Mouse (Mus musculus) MEL (cell line): ENCODE results near the gene Batf3. TPM values are rescaled to one million over a fixed set of nuclear protein-coding genes. Genes with fewer than 3 reads are reported as not detected.

Experiments used
- DNase-seq: peaks from one replicate; pipeline ENCODE4 v3.0.0; 2011; ENCODE audit warnings: low read depth, low spot score
- H3K27ac ChIP-seq: 2 replicates; pipeline ENCODE4 v1.5.1; 2012; ENCODE audit warnings: low read depth, mild to moderate bottlenecking, control low read depth, low read length, moderate library complexity; ENCODE audit not compliant: control insufficient read depth
- H3K27me3 ChIP-seq, 2 experiments: fragments of 150-350 bp in 1 of 2; sonication (generic) in 1 of 2; 2 replicates each; pipeline ENCODE4 v1.6.1; 2012; ENCODE audit warnings: low read length in 2 of 2, mild to moderate bottlenecking in 2 of 2, improper control_type of control experiment in 1 of 2, moderate library complexity in 1 of 2; ENCODE audit not compliant: insufficient read depth in 2 of 2, control insufficient read depth in 1 of 2
- H3K36me3 ChIP-seq, 2 experiments: 2 replicates each; pipeline ENCODE4 v1.6.1; 2012 to 2014; ENCODE audit warnings: low read length in 2 of 2, improper control_type of control experiment in 1 of 2, inconsistent platforms in 1 of 2, mild to moderate bottlenecking in 1 of 2; ENCODE audit not compliant: insufficient read depth in 2 of 2, control insufficient read depth in 1 of 2
- H3K4me1 ChIP-seq, 2 experiments: fragments of 150-350 bp in 1 of 2; sonication (generic) in 1 of 2; 2 replicates each; pipeline ENCODE4 v1.6.1; 2012; ENCODE audit warnings: low read length in 2 of 2, improper control_type of control experiment in 1 of 2, mild to moderate bottlenecking in 1 of 2; ENCODE audit not compliant: insufficient read depth in 2 of 2, control insufficient read depth in 1 of 2
- H3K4me3 ChIP-seq, 2 experiments: fragments of 150-350 bp in 1 of 2; sonication (generic) in 1 of 2; 2 replicates each; pipeline ENCODE4 v1.5.1; 2012; ENCODE audit warnings: low read depth in 2 of 2, low read length in 2 of 2, mild to moderate bottlenecking in 2 of 2, moderate library complexity in 2 of 2, control low read depth in 1 of 2, improper control_type of control experiment in 1 of 2; ENCODE audit not compliant: control insufficient read depth in 1 of 2, insufficient read depth in 1 of 2
- H3K79me2 ChIP-seq: 2 replicates; pipeline ENCODE4 v1.6.1; 2012; ENCODE audit warnings: mild to moderate bottlenecking, low read length, moderate library complexity; ENCODE audit not compliant: control insufficient read depth, poor library complexity, insufficient read depth
- H3K9ac ChIP-seq: 2 replicates; pipeline ENCODE4 v1.6.1; 2012; ENCODE audit warnings: low read depth, mild to moderate bottlenecking, control low read depth, low read length, moderate library complexity; ENCODE audit not compliant: control insufficient read depth, poor library complexity, severe bottlenecking
- H3K9me3 ChIP-seq: fragments of 150-350 bp; sonication (generic); replicated peaks from 2 replicates; pipeline ENCODE4 v1.6.1; 2012; ENCODE audit warnings: mild to moderate bottlenecking, low read length, improper control_type of control experiment, moderate library complexity; ENCODE audit not compliant: insufficient read depth
- BHLHE40 ChIP-seq: IDR thresholded peaks from 2 replicates; pipeline ENCODE4 v1.6.1; 2012; ENCODE audit warnings: low read depth, mild to moderate bottlenecking, inconsistent platforms, low read length, improper control_type of control experiment, borderline replicate concordance
- CHD1 ChIP-seq: IDR thresholded peaks from 2 replicates; pipeline ENCODE4 v1.6.1; 2012; ENCODE audit warnings: low read depth, mild to moderate bottlenecking, inconsistent platforms, low read length, improper control_type of control experiment
- CHD2 ChIP-seq: IDR thresholded peaks from 2 replicates; pipeline ENCODE4 v1.6.1; 2011; ENCODE audit warnings: low read length, improper control_type of control experiment
- E2F4 ChIP-seq: IDR thresholded peaks from 2 replicates; pipeline ENCODE4 v1.6.1; 2011; ENCODE audit warnings: low read depth, low read length, improper control_type of control experiment, borderline replicate concordance
- ELF1 ChIP-seq: IDR thresholded peaks from 2 replicates; pipeline ENCODE4 v1.6.1; 2014; ENCODE audit warnings: low read depth, mild to moderate bottlenecking, inconsistent platforms, low read length, improper control_type of control experiment, moderate library complexity
- ETS1 ChIP-seq: IDR thresholded peaks from 2 replicates; pipeline ENCODE4 v1.6.1; 2012; ENCODE audit warnings: low read depth, mild to moderate bottlenecking, inconsistent platforms, low read length, improper control_type of control experiment, moderate library complexity
- GABPA ChIP-seq: IDR thresholded peaks from 2 replicates; pipeline ENCODE4 v1.6.1; 2012; ENCODE audit warnings: low read depth, mild to moderate bottlenecking, inconsistent platforms, low read length, improper control_type of control experiment, moderate library complexity
- HCFC1 ChIP-seq: IDR thresholded peaks from 2 replicates; pipeline ENCODE4 v1.6.1; 2012; ENCODE audit warnings: low read depth, mild to moderate bottlenecking, inconsistent platforms, low read length, improper control_type of control experiment, moderate library complexity
- JUND ChIP-seq: IDR thresholded peaks from 2 replicates; pipeline ENCODE4 v1.6.1; 2011; ENCODE audit warnings: low read depth, mild to moderate bottlenecking, improper control_type of control experiment, low read length
- KAT2A ChIP-seq: conservative IDR thresholded peaks from 2 replicates; pipeline ENCODE4 v1.6.1; 2012; ENCODE audit warnings: low read depth, low read length, improper control_type of control experiment, inconsistent platforms
- MAFK ChIP-seq: IDR thresholded peaks from 2 replicates; pipeline ENCODE4 v1.6.1; 2011; ENCODE audit warnings: low read depth, mild to moderate bottlenecking, low read length, improper control_type of control experiment, borderline replicate concordance
- MAX ChIP-seq: IDR thresholded peaks from 2 replicates; pipeline ENCODE4 v1.6.1; 2011; ENCODE audit warnings: low read length, improper control_type of control experiment
- MAZ ChIP-seq: IDR thresholded peaks from 2 replicates; pipeline ENCODE4 v1.6.1; 2012; ENCODE audit warnings: low read depth, mild to moderate bottlenecking, inconsistent platforms, low read length, improper control_type of control experiment
- MEF2A ChIP-seq: IDR thresholded peaks from 2 replicates; pipeline ENCODE4 v1.6.1; 2014; ENCODE audit warnings: low read depth, mild to moderate bottlenecking, inconsistent platforms, low read length, improper control_type of control experiment; ENCODE audit not compliant: poor library complexity, insufficient replicate concordance, severe bottlenecking; ENCODE audit errors: extremely low read depth
- MXI1 ChIP-seq: IDR thresholded peaks from 2 replicates; pipeline ENCODE4 v1.6.1; 2011; ENCODE audit warnings: mild to moderate bottlenecking, low read depth, low read length, improper control_type of control experiment
- MYB ChIP-seq: IDR thresholded peaks from 2 replicates; pipeline ENCODE4 v1.6.1; 2011; ENCODE audit warnings: mild to moderate bottlenecking, low read depth, low read length, improper control_type of control experiment
- MYC ChIP-seq: IDR thresholded peaks from 2 replicates; pipeline ENCODE4 v1.6.1; 2011; ENCODE audit warnings: low read depth, mild to moderate bottlenecking, low read length, improper control_type of control experiment, moderate library complexity
- POLR2A ChIP-seq, 2 experiments: IDR thresholded peaks; 2 replicates each; pipeline ENCODE4 v1.6.1; 2011 to 2012; ENCODE audit warnings: low read length in 2 of 2, mild to moderate bottlenecking in 2 of 2, control low read depth in 1 of 2, improper control_type of control experiment in 1 of 2, low read depth in 1 of 2, moderate library complexity in 1 of 2; ENCODE audit not compliant: control insufficient read depth in 1 of 2, insufficient read depth in 1 of 2, poor library complexity in 1 of 2
- POLR2AphosphoS2 ChIP-seq: IDR thresholded peaks from 2 replicates; pipeline ENCODE4 v1.6.1; 2011; ENCODE audit warnings: low read length, improper control_type of control experiment
- POLR2AphosphoS5 ChIP-seq: IDR thresholded peaks from 2 replicates; pipeline ENCODE4 v1.6.1; 2012; ENCODE audit warnings: low read depth, borderline replicate concordance, mild to moderate bottlenecking, inconsistent platforms, low read length, moderate library complexity, mixed read lengths
- RAD21 ChIP-seq: IDR thresholded peaks from 2 replicates; pipeline ENCODE4 v1.6.1; 2011; ENCODE audit warnings: mild to moderate bottlenecking, low read depth, low read length, improper control_type of control experiment
- SIN3A ChIP-seq: IDR thresholded peaks from 2 replicates; pipeline ENCODE4 v1.6.1; 2012; ENCODE audit warnings: low read length, improper control_type of control experiment, inconsistent platforms
- SMC3 ChIP-seq: IDR thresholded peaks from 2 replicates; pipeline ENCODE4 v1.6.1; 2011; ENCODE audit warnings: low read depth, low read length, improper control_type of control experiment
- TAL1 ChIP-seq: IDR thresholded peaks from 2 replicates; pipeline ENCODE4 v1.6.1; 2012; ENCODE audit warnings: mild to moderate bottlenecking, inconsistent platforms, low read length, moderate library complexity, mixed read lengths
- TBP ChIP-seq: IDR thresholded peaks from 2 replicates; pipeline ENCODE4 v1.8.0; 2011; ENCODE audit warnings: low read depth, low read length, improper control_type of control experiment
- TCF12 ChIP-seq: IDR thresholded peaks from 2 replicates; pipeline ENCODE4 v1.6.1; 2014; ENCODE audit warnings: low read depth, mild to moderate bottlenecking, inconsistent platforms, low read length, improper control_type of control experiment, moderate library complexity
- UBTF ChIP-seq: IDR thresholded peaks from 2 replicates; pipeline ENCODE4 v1.6.1; 2012; ENCODE audit warnings: low read depth, mild to moderate bottlenecking, inconsistent platforms, low read length, improper control_type of control experiment, moderate library complexity, borderline replicate concordance; ENCODE audit not compliant: insufficient read depth
- USF1 ChIP-seq: IDR thresholded peaks from 2 replicates; pipeline ENCODE4 v1.6.1; 2014; ENCODE audit warnings: low read depth, mild to moderate bottlenecking, inconsistent platforms, low read length, improper control_type of control experiment, moderate library complexity
- USF2 ChIP-seq, 2 experiments: IDR thresholded peaks; 2 replicates each; pipeline ENCODE4 v1.6.1; 2011 to 2012; ENCODE audit warnings: improper control_type of control experiment in 2 of 2, low read length in 2 of 2, borderline replicate concordance in 1 of 2, inconsistent platforms in 1 of 2, low read depth in 1 of 2, mild to moderate bottlenecking in 1 of 2; ENCODE audit not compliant: insufficient read depth in 1 of 2
- ZC3H11A ChIP-seq: IDR thresholded peaks from 2 replicates; pipeline ENCODE4 v1.6.1; 2012; ENCODE audit warnings: low read depth, mild to moderate bottlenecking, inconsistent platforms, low read length, improper control_type of control experiment
- ZKSCAN1 ChIP-seq: IDR thresholded peaks from 2 replicates; pipeline ENCODE4 v1.6.1; 2012; ENCODE audit warnings: low read depth, mild to moderate bottlenecking, inconsistent platforms, low read length, improper control_type of control experiment, moderate library complexity
- ZNF384 ChIP-seq: IDR thresholded peaks from 2 replicates; pipeline ENCODE4 v1.6.1; 2012; ENCODE audit warnings: low read depth, mild to moderate bottlenecking, inconsistent platforms, low read length, improper control_type of control experiment
- polyA plus RNA-seq, 2 experiments: library from polyadenylated mRNA; stranded (reverse) in 1 of 2; unstranded in 1 of 2; fragments of >175 nt in 1 of 2; fragments of >200 nt in 1 of 2; gene quantifications; 2 replicates each; pipeline versions ENCODE4 v1.2.1 to v1.2.4; 2012; ENCODE audit warnings: low replicate concordance in 2 of 2, low read depth in 1 of 2; ENCODE audit not compliant: insufficient read length in 2 of 2, insufficient read depth in 1 of 2, missing spikeins in 1 of 2
- total RNA-seq: library from RNA; depleted of rRNA; stranded (reverse); fragments of 300-350 nt; gene quantifications from 2 replicates; pipeline ENCODE4 v1.2.3, GENCODE M21; 2012

The Batf3 gene
- total and polyA plus RNA-seq, 3 experiments, result 1.5 to 2.4 TPM; not detected in 1

DNA sequence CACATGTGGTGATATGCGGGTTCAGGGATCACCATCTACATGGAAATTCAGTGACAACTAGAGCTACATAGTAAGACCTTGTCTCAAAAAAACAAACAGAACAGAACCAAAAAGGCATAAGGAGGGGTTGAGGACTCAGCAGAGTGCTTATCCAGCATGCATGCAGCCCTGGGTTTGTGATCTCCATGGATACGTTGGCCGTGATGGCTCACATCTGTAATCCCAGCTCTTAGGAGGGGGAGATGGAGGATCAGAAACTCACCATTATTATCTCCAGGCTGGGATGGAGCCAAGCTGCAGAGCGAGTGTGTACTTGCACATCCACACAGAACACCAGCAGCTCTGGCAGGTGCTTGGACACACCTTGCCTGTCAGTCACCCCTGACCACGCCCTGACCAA, 34.6 kb downstream of the Batf3 start:
- H3K79me2 ChIP-seq, result no peaks in the 10 kb centered on the region
- no peak overlapping the region for H3K27ac ChIP-seq
- peak; percentile 19 for DNase-seq
- TF ChIP-seq KAT2A (no peak), TBP (no peak)
- H3K4me1 ChIP-seq, result peaks cover 12 to 26% of the 10 kb centered on the region in 2 experiments
- H3K9me3 ChIP-seq, result no peaks in the 10 kb centered on the region
- H3K36me3 ChIP-seq, result peaks cover 0 to 17% of the 10 kb centered on the region in 2 experiments; a peak in 2 of 4 replicates
- 0 out of 4 replicates have a peak overlapping the region, but pooled peaks of 1 of the 2 experiments have one; percentile 36 for H3K4me3 ChIP-seq
- no peaks in the 10 kb centered on the region for H3K27me3 ChIP-seq
- no peak overlapping the region; the same call in 1 of the 2 replicates for H3K9ac ChIP-seq

DNA sequence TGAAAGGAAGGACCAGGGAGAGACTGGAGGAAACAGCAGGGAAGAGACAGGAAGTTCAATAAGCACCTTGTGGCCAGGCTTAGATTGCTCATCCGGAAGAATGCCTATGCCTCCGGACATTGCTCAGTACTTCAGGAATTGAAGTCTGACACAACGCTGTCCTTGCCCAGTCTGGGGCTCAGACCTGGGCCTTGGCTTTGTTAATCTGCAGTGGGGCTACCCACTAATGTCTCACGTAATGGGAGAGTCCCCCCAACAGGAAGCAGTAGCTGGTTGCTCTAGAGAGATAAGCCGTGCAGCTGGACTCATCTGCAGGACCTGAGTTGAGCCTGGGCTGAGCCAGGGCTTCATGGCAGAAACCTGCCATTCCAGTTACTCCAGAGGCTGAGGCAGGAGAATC, 35.3 kb downstream of the Batf3 start:
- peaks cover 12 to 28% of the 10 kb centered on the region in 2 experiments for H3K4me1 ChIP-seq
- TF ChIP-seq KAT2A (no peak), GABPA (no peak), HCFC1 (0 out of 2 replicates have a peak, but pooled peaks have one; percentile 25), MYC (no peak), ZKSCAN1 (no peak), ZC3H11A (no peak), ETS1 (peak; percentile 84), BHLHE40 (no peak), CHD2 (no peak), TAL1 (peak; percentile 87), ZNF384 (no peak), JUND (no peak), MEF2A (no peak), POLR2A (IDR thresholded peaks at IDR 0.05; ENCODE audit: control insufficient read depth in 1 of 2, insufficient read depth in 1 of 2, low read depth in 1 of 2, low read length in 2 of 2, poor library complexity in 1 of 2) (no peak), UBTF (no peak), MYB (no peak), SMC3 (no peak), ELF1 (peak; percentile 30; the same call in 1 of the 2 replicates), E2F4 (no peak), MAFK (0 out of 2 replicates have a peak, but pooled peaks have one; percentile 19), POLR2AphosphoS5 (no peak), TCF12 (peak; percentile 91), POLR2AphosphoS2 (no peak), RAD21 (no peak), USF2 (IDR thresholded peaks at IDR 0.05; ENCODE audit: borderline replicate concordance in 1 of 2, insufficient read depth in 1 of 2, low read depth in 1 of 2, low read length in 2 of 2) (no peak), CHD1 (no peak), USF1 (no peak), MAZ (peak; percentile 60; the same call in 1 of the 2 replicates), MAX (no peak), MXI1 (no peak), SIN3A (no peak)

More for the DNA sequence above, 35.3 kb downstream of the Batf3 start:
- Histone ChIP-seq H3K79me2 (no peaks in the 10 kb centered on the region), H3K27me3 (no peaks in the 10 kb centered on the region), H3K9me3 (no peaks in the 10 kb centered on the region), H3K27ac (peak overlapping the region; percentile 43), H3K9ac (peak overlapping the region; percentile 40), H3K4me3 (peak overlapping the region; percentile 29 to 36), H3K36me3 (peaks cover 0 to 17% of the 10 kb centered on the region in 2 experiments; a peak in 2 of 4 replicates)
- DNase-seq, result peak; percentile 68
